Mouse (Mus musculus) liver, postnatal 0 days (tissue): Measurements from ENCODE around the gene Prdm15.

Source experiments
- CTCF ChIP-seq: sonication (generic); IDR thresholded peaks from 2 replicates; pipeline ENCODE4 v1.5.1; 2016; ENCODE audit warnings: antibody characterized with exemption, low read depth
- EP300 ChIP-seq: IDR thresholded peaks from 2 replicates; pipeline ENCODE4 v1.6.1; 2016; ENCODE audit warnings: antibody characterized with exemption, low read depth, mild to moderate bottlenecking

GRCm38 (mm10) chr16:97875101-97875500, 23.5 kb upstream of the Prdm15 start:
- no peak for TF ChIP-seq EP300
- TF ChIP-seq CTCF, result no peak
